Mouse (Mus musculus) thymus, adult 2 months (tissue): ENCODE data around the gene Olfr67.
"Not testable (repeated sequence)": the region's sequence is repeated elsewhere in the genome, so short reads cannot be mapped to it uniquely, and the experiment has no call there.

ENCODE experiments used
- CTCF ChIP-seq: fragments of 200-500 bp; IDR thresholded peaks from 2 replicates; pipeline ENCODE4 v1.5.1; 2012; ENCODE audit warnings: mild to moderate bottlenecking, control low read depth, low read length, moderate library complexity, borderline replicate concordance; ENCODE audit not compliant: control insufficient read depth, poor library complexity, insufficient read depth; ENCODE audit errors: extremely low read depth
- POLR2A ChIP-seq: fragments of 200-500 bp; IDR thresholded peaks from 2 replicates; pipeline ENCODE4 v1.6.1; 2012; ENCODE audit warnings: mild to moderate bottlenecking, low read length, control low read depth, moderate library complexity; ENCODE audit not compliant: control insufficient read depth, poor library complexity, insufficient read depth; ENCODE audit errors: extremely low read depth

DNA sequence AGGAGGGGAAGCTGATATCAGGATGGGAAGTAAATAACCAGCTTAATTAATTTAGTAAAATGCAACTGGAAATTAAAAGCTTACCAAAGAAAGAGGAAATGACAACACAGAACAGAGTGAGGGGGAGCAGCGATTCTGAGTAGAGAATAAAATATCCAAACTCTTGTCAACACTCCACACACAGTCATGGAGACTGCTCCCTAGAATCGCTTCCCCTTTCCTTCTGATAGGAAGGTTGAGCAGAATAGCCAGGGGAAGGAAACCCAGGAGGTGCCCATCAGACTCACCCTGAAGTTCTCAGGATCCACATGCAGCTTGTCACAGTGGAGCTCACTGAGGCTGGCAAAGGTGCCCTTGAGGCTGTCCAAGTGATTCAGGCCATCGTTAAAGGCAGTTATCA is 21.5 kb upstream of the Olfr67 start:
- not testable (repeated sequence) for TF ChIP-seq POLR2A, CTCF
